Mouse (Mus musculus): ENCODE results near the gene Gosr2. TPM values are rescaled to one million over a fixed set of nuclear protein-coding genes. Genes with fewer than 3 reads are reported as not detected.

The Gosr2 gene
- polyA plus RNA-seq, 1 experiment from 2014 or later: 58.3 TPM

- 65% methylated on average over 5 of the region's 5 CpGs for WGBS
- Histone ChIP-seq H3K9me3 (no peaks in the 10 kb centered on the region), H3K9ac (no peak overlapping the region), H3K27me3 (replicated peaks) (peaks cover 32% of the 10 kb centered on the region), H3K27ac (replicated peaks) (no peak overlapping the region), H3K4me1 (0 out of 2 replicates have a peak, but pooled peaks cover 3% of the 10 kb centered on the region), H3K36me3 (no peaks in the 10 kb centered on the region), H3K4me2 (no peak overlapping the region), H3K4me3 (no peak overlapping the region)
- ATAC-seq (ENCODE audit: extremely low read depth, insufficient number of reproducible peaks, low FRiP score, low TSS enrichment): no peak
Observed at GRCm38 (mm10) chr11:103662546-103662945, 35.2 kb downstream of the Gosr2 start.

- Histone ChIP-seq H3K4me1 (0 out of 2 replicates have a peak, but pooled peaks cover 3% of the 10 kb centered on the region), H3K4me2 (no peak overlapping the region), H3K9ac (no peak overlapping the region), H3K4me3 (no peak overlapping the region), H3K36me3 (no peaks in the 10 kb centered on the region), H3K27me3 (replicated peaks) (peaks cover 32% of the 10 kb centered on the region), H3K9me3 (no peaks in the 10 kb centered on the region), H3K27ac (replicated peaks) (no peak overlapping the region)
- no peak for ATAC-seq (ENCODE audit: extremely low read depth, insufficient number of reproducible peaks, low FRiP score, low TSS enrichment)
- 56% methylated on average over 4 of the region's 4 CpGs for WGBS
Observed at GRCm38 (mm10) chr11:103661863-103662262, 35.8 kb downstream of the Gosr2 start.

- H3K27me3 ChIP-seq (replicated peaks): peaks cover 62% of the 10 kb centered on the region
- no peaks in the 10 kb centered on the region for H3K4me1 ChIP-seq
- no peaks in the 10 kb centered on the region for H3K36me3 ChIP-seq
- no peaks in the 10 kb centered on the region for H3K9me3 ChIP-seq
- H3K4me2 ChIP-seq: no peak overlapping the region
- no peak overlapping the region for H3K9ac ChIP-seq
- WGBS: 72% methylated on average over 7 of the region's 7 CpGs
- no peak for ATAC-seq (ENCODE audit: extremely low read depth, insufficient number of reproducible peaks, low FRiP score, low TSS enrichment)
- no peak overlapping the region for H3K4me3 ChIP-seq
- H3K27ac ChIP-seq (replicated peaks): no peak overlapping the region
Observed at GRCm38 (mm10) chr11:103658189-103658588, 39.5 kb downstream of the Gosr2 start.

- H3K9ac ChIP-seq: no peak overlapping the region
- no peak for ATAC-seq (ENCODE audit: extremely low read depth, insufficient number of reproducible peaks, low FRiP score, low TSS enrichment)
- H3K4me3 ChIP-seq: no peak overlapping the region
- no peaks in the 10 kb centered on the region for H3K36me3 ChIP-seq
- H3K9me3 ChIP-seq: no peaks in the 10 kb centered on the region
- no peak overlapping the region for H3K27ac ChIP-seq (replicated peaks)
- WGBS: 6% methylated on average over 3 of the region's 3 CpGs
- no peaks in the 10 kb centered on the region for H3K4me1 ChIP-seq
- peaks cover 75% of the 10 kb centered on the region for H3K27me3 ChIP-seq (replicated peaks)
- no peak overlapping the region for H3K4me2 ChIP-seq
Observed at GRCm38 (mm10) chr11:103656520-103656919, 41.2 kb downstream of the Gosr2 start.

- H3K36me3 ChIP-seq: no peaks in the 10 kb centered on the region
- H3K9me3 ChIP-seq: no peaks in the 10 kb centered on the region
- no peak overlapping the region for H3K9ac ChIP-seq
- no peak for ATAC-seq (ENCODE audit: extremely low read depth, insufficient number of reproducible peaks, low FRiP score, low TSS enrichment)
- H3K4me1 ChIP-seq: peaks cover 12% of the 10 kb centered on the region
- H3K4me2 ChIP-seq: no peak overlapping the region
- WGBS: 58% methylated on average over 10 of the region's 10 CpGs
- no peak overlapping the region for H3K27ac ChIP-seq (replicated peaks)
- H3K27me3 ChIP-seq (replicated peaks): peaks cover 98% of the 10 kb centered on the region
- no peak overlapping the region for H3K4me3 ChIP-seq
Observed at GRCm38 (mm10) chr11:103653359-103653965, 44.2 kb downstream of the Gosr2 start.

GRCm38 (mm10) chr11:103651426-103651825 lies 46.3 kb downstream of the Gosr2 start:
- no peak overlapping the region for H3K27ac ChIP-seq (replicated peaks)
- no peak for ATAC-seq (ENCODE audit: extremely low read depth, insufficient number of reproducible peaks, low FRiP score, low TSS enrichment)
- H3K9ac ChIP-seq: no peak overlapping the region
- 66% methylated on average over 6 of the region's 6 CpGs for WGBS
- H3K4me2 ChIP-seq: no peak overlapping the region
- no peaks in the 10 kb centered on the region for H3K36me3 ChIP-seq
- H3K4me3 ChIP-seq: no peak overlapping the region
- peaks cover 100% of the 10 kb centered on the region for H3K27me3 ChIP-seq (replicated peaks)
- H3K9me3 ChIP-seq: no peaks in the 10 kb centered on the region
- H3K4me1 ChIP-seq: peaks cover 12% of the 10 kb centered on the region

GRCm38 (mm10) chr11:103649983-103650493 lies 47.7 kb downstream of the Gosr2 start:
- Histone ChIP-seq H3K4me2 (peak overlapping the region; percentile 69), H3K9ac (no peak overlapping the region), H3K36me3 (no peaks in the 10 kb centered on the region), H3K27me3 (replicated peaks) (peaks cover 91% of the 10 kb centered on the region), H3K9me3 (no peaks in the 10 kb centered on the region), H3K4me1 (peaks cover 12% of the 10 kb centered on the region), H3K4me3 (peak overlapping the region; percentile 45), H3K27ac (replicated peaks) (no peak overlapping the region)
- ATAC-seq (ENCODE audit: extremely low read depth, insufficient number of reproducible peaks, low FRiP score, low TSS enrichment): no peak
- WGBS: 1% methylated on average over 37 of the region's 37 CpGs

GRCm38 (mm10) chr11:103649301-103649982 lies 48.3 kb downstream of the Gosr2 start, which contains the start of gene Rprml:
Rprml (plus strand) TSS chr11:103649570.
- Histone ChIP-seq H3K4me1 (peaks cover 12% of the 10 kb centered on the region), H3K4me2 (peak within 1 kb of the TSS; percentile 69), H3K27ac (replicated peaks) (no peak within 1 kb of the TSS), H3K4me3 (peak within 1 kb of the TSS; percentile 45), H3K27me3 (replicated peaks) (peaks cover 85% of the 10 kb centered on the region), H3K36me3 (no peaks in the 10 kb centered on the region), H3K9me3 (peaks cover 1% of the 10 kb centered on the region), H3K9ac (0 out of 2 replicates have a peak within 1 kb of the TSS, but pooled peaks have one; percentile 13)
- ATAC-seq (ENCODE audit: extremely low read depth, insufficient number of reproducible peaks, low FRiP score, low TSS enrichment): no peak
- WGBS: 2% methylated on average over 70 of the region's 71 CpGs

GRCm38 (mm10) chr11:103648656-103649055 lies 49.0 kb downstream of the Gosr2 start:
- Histone ChIP-seq H3K9ac (no peak overlapping the region), H3K4me2 (no peak overlapping the region), H3K27ac (replicated peaks) (no peak overlapping the region), H3K36me3 (no peaks in the 10 kb centered on the region), H3K27me3 (replicated peaks) (peaks cover 77% of the 10 kb centered on the region), H3K4me1 (peaks cover 12% of the 10 kb centered on the region), H3K9me3 (peaks cover 5% of the 10 kb centered on the region), H3K4me3 (no peak overlapping the region)
- ATAC-seq (ENCODE audit: extremely low read depth, insufficient number of reproducible peaks, low FRiP score, low TSS enrichment): no peak
- 31% methylated on average over 7 of the region's 7 CpGs for WGBS

- Histone ChIP-seq H3K9ac (no peak overlapping the region), H3K9me3 (peaks cover 5% of the 10 kb centered on the region), H3K4me1 (peaks cover 12% of the 10 kb centered on the region), H3K27me3 (replicated peaks) (peaks cover 71% of the 10 kb centered on the region), H3K4me2 (no peak overlapping the region), H3K4me3 (no peak overlapping the region), H3K36me3 (no peaks in the 10 kb centered on the region), H3K27ac (replicated peaks) (no peak overlapping the region)
- ATAC-seq (ENCODE audit: extremely low read depth, insufficient number of reproducible peaks, low FRiP score, low TSS enrichment): no peak
- 7% methylated on average over 11 of the region's 11 CpGs for WGBS
Observed at GRCm38 (mm10) chr11:103647921-103648620, 49.6 kb downstream of the Gosr2 start.

- no peak overlapping the region for H3K27ac ChIP-seq (replicated peaks)
- no peak for ATAC-seq (ENCODE audit: extremely low read depth, insufficient number of reproducible peaks, low FRiP score, low TSS enrichment)
- peaks cover 5% of the 10 kb centered on the region for H3K9me3 ChIP-seq
- H3K9ac ChIP-seq: no peak overlapping the region
- no peak overlapping the region for H3K4me3 ChIP-seq
- no peaks in the 10 kb centered on the region for H3K36me3 ChIP-seq
- peaks cover 12% of the 10 kb centered on the region for H3K4me1 ChIP-seq
- no peak overlapping the region for H3K4me2 ChIP-seq
- WGBS: 79% methylated on average over 6 of the region's 6 CpGs
- H3K27me3 ChIP-seq (replicated peaks): peaks cover 62% of the 10 kb centered on the region
Observed at GRCm38 (mm10) chr11:103646301-103646700, 51.4 kb downstream of the Gosr2 start.

Measured in heart, embryonic 13.5 days (tissue).